Mouse (Mus musculus) urinary bladder, postnatal 36 days (tissue): Measurements from ENCODE around the gene Glod4.

Source experiments
- DNase-seq, 2 experiments: peaks; one replicate each; pipeline ENCODE4 v3.0.0; 2022; ENCODE audit warnings: low spot score in 2 of 2, mixed read lengths in 1 of 2

The Glod4 gene

GRCm38 (mm10) chr11:76146187-76147010 lies 97.1 kb downstream of the Glod4 start:
- no peak for DNase-seq

- DNase-seq: no peak
Measured at GRCm38 (mm10) chr11:76145169-76145568, 98.4 kb downstream of the Glod4 start.

GRCm38 (mm10) chr11:76144386-76144785 lies 99.1 kb downstream of the Glod4 start:
- no peak for DNase-seq

GRCm38 (mm10) chr11:76137996-76138395 lies 105.5 kb downstream of the Glod4 start:
- no peak for DNase-seq

GRCm38 (mm10) chr11:76135641-76136437 lies 107.7 kb downstream of the Glod4 start:
- DNase-seq: no peak

GRCm38 (mm10) chr11:76130859-76131258 lies 112.7 kb downstream of the Glod4 start:
- DNase-seq: peak in 1 of 2 experiments; percentile 17

GRCm38 (mm10) chr11:76125386-76125785 lies 118.1 kb downstream of the Glod4 start:
- no peak for DNase-seq

GRCm38 (mm10) chr11:76123517-76123916 lies 120.0 kb downstream of the Glod4 start:
- DNase-seq: no peak

GRCm38 (mm10) chr11:76122571-76122970 lies 121.0 kb downstream of the Glod4 start:
- DNase-seq: no peak

- DNase-seq: no peak
Measured at GRCm38 (mm10) chr11:76121086-76121485, 122.4 kb downstream of the Glod4 start.

GRCm38 (mm10) chr11:76120407-76120901 lies 123.1 kb downstream of the Glod4 start:
- no peak for DNase-seq

GRCm38 (mm10) chr11:76110416-76110815 lies 133.1 kb downstream of the Glod4 start:
- no peak for DNase-seq

GRCm38 (mm10) chr11:76106551-76107496 lies 136.7 kb downstream of the Glod4 start:
- no peak for DNase-seq

- no peak for DNase-seq
Measured at GRCm38 (mm10) chr11:76101154-76101553, 142.4 kb downstream of the Glod4 start.

GRCm38 (mm10) chr11:76099193-76099975 lies 144.1 kb downstream of the Glod4 start:
- no peak for DNase-seq

GRCm38 (mm10) chr11:76093610-76094009 lies 149.9 kb downstream of the Glod4 start:
- no peak for DNase-seq

- DNase-seq: no peak
Measured at GRCm38 (mm10) chr11:76089776-76090175, 153.7 kb downstream of the Glod4 start.

GRCm38 (mm10) chr11:76088506-76088905 lies 155.0 kb downstream of the Glod4 start:
- no peak for DNase-seq

- DNase-seq: peak in 1 of 2 experiments; percentile 42
Measured at GRCm38 (mm10) chr11:76085898-76086591, 157.5 kb downstream of the Glod4 start.

- no peak for DNase-seq
Measured at GRCm38 (mm10) chr11:76084943-76085342, 158.6 kb downstream of the Glod4 start.
